Mouse (Mus musculus): ENCODE measurements at regions not wholly inside any gene's neighbourhood (a gene's known extent, or its start where the extent isn't known, plus 50 kb on each side); places are given as distances from the start of the nearest gene placed in this dataset. TPM values are rescaled to one million over a fixed set of nuclear protein-coding genes. Genes with fewer than 3 reads are reported as not detected.

DNA sequence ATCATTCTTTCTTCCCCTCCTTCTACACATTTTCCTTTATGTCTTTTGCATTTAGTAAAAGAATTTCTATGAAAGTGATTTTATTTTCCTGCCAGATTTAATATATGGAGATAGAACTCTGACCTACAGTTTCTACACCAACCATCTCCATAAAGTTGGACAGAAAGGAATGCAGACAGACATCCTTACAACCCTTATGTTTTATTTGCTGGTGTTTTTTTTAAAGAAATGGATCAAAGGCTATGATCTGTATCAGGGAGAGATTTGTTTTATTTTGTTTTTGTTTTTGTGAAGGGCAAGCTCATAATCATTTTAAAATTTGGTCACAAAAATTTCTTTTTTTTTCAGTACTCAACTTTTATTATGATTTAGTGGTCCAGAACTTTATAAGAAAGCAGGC, 391.2 kb upstream of the Ddx18 start:
- H3K4me1 ChIP-seq (ENCODE audit: control insufficient read depth, insufficient read depth, low read length): no peaks in the 10 kb centered on the region
- ATAC-seq (ENCODE audit: low read depth): no peak
- H3K36me3 ChIP-seq (ENCODE audit: control insufficient read depth, insufficient read depth, low read length): no peaks in the 10 kb centered on the region
- no peaks in the 10 kb centered on the region for H3K9me3 ChIP-seq (ENCODE audit: control insufficient read depth, low read length)
- H3K27me3 ChIP-seq (ENCODE audit: control insufficient read depth, insufficient read depth, low read length): no peaks in the 10 kb centered on the region
- H3K4me3 ChIP-seq (ENCODE audit: low read depth, low read length): no peak overlapping the region
- H3K27ac ChIP-seq (ENCODE audit: low read depth, low read length): no peak overlapping the region
- no peak overlapping the region for H3K4me2 ChIP-seq (ENCODE audit: low read depth, low read length)
- H3K9ac ChIP-seq (replicated peaks; ENCODE audit: low read depth, low read length): no peak overlapping the region

DNA sequence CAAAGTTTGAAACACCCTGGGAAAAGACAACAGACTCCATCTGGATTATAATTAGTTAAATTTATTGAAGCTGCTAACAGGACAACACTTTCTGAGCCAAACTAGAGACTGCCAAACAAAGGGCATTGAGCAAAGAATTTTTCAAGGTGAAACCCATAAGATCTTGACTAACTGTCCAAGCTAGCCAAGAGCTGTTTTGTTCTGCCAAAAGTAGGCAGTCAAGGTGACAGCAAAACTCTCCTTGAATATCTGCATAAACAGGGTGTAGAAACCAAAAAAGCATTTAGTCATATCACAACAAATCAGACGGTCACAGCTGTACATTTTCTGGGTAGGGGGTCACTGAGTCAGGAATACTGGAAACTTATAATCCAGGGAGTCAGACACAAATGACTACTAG, 368.1 kb upstream of the Ddx18 start:
- no peak overlapping the region for H3K27ac ChIP-seq (ENCODE audit: low read depth, low read length)
- H3K4me3 ChIP-seq (ENCODE audit: low read depth, low read length): no peak overlapping the region
- no peak overlapping the region for H3K4me2 ChIP-seq (ENCODE audit: low read depth, low read length)
- no peak for ATAC-seq (ENCODE audit: low read depth)
- WGBS: 89% methylated on average over 1 of the region's 1 CpGs
- no peaks in the 10 kb centered on the region for H3K27me3 ChIP-seq (ENCODE audit: control insufficient read depth, insufficient read depth, low read length)
- H3K9me3 ChIP-seq (ENCODE audit: control insufficient read depth, low read length): no peaks in the 10 kb centered on the region
- no peaks in the 10 kb centered on the region for H3K4me1 ChIP-seq (ENCODE audit: control insufficient read depth, insufficient read depth, low read length)
- no peak overlapping the region for H3K9ac ChIP-seq (replicated peaks; ENCODE audit: low read depth, low read length)
- no peaks in the 10 kb centered on the region for H3K36me3 ChIP-seq (ENCODE audit: control insufficient read depth, insufficient read depth, low read length)

Small RNA genes lying in the stretch of these regions (microRNA-seq; reads per million reads assigned to microRNA genes)
- not detected for gene Gm26472

Measured in neural tube, embryonic 14.5 days (tissue).